In the genomic region with DNA sequence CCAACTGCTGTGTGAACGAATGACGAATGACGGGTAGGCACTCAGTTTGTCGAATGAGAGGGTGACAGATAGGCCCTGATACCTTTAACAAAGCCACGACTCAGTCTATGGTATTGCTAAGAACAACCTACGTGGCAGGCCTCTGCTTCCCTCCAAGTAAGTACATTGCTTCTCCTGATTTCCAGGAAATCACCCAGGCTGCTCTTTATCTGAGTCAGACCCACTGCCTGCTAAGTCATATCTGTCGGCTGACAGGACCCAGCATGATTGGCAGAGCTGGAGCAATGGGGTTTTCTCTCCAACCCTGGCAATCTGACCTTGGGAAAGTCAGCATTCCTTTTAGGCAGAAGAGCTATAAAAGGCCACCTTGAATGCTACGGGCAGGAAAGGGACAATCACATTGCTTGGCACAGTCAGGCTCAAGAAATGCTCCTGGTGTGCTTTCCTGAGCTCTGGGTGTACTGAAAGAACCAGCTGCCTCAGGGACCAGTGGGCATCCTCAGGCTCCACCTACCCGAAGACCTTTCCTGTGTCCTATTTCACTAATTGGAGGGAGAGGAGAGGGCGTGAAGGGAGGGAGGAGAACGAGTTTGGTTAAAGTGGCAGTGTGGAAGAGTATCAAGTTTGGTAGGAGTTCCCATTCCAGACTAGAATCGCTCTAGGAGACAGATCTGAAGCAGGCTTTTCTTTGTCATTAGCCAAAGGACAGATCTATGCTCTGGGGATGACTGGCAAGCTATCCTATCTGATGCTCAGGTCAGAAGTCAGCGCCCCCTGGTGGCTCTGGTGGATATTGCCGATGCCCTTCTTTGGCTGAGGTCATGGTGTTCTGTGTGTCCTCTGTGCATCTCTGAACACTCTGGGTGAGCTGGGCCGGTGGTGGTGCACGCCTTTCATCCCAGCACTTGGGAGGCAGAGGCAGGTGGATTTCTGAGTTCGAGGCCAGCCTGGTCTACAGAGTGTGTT, we compare ENCODE assay signal across 9 mouse cellular contexts. TPM values are rescaled to one million over a fixed set of nuclear protein-coding genes. Genes with fewer than 3 reads are reported as not detected.
A peak's percentile ranks its signal among the peaks of the same experiment; 100 is the strongest.
DNase-seq lines count a peak whose midpoint lies in the region; ATAC-seq and TF ChIP-seq lines count a peak whose summit lies in the region.
"Had no signal": no experiment of that assay in that cellular context is flagged by ENCODE, and none has a peak within 500 bp of the region (broad histone marks: within the 10 kb centered on the region; RNA-seq: fewer than 3 reads in every experiment).

No protein-coding gene starts in this region.

- peaks cover 10% of the 10 kb centered on the region; the same call in 1 of the 2 replicates for H3K4me1 ChIP-seq in E14TG2a.4 (replicated peaks; ENCODE audit: low read depth, low read length)

- H3K9me3 ChIP-seq in E14TG2a.4 (ENCODE audit: low read length) = no peaks in the 10 kb centered on the region

- H3K36me3 ChIP-seq in E14TG2a.4 (ENCODE audit: insufficient read depth, low read length) = no peaks in the 10 kb centered on the region
- no peaks in the 10 kb centered on the region for H3K36me3 ChIP-seq in splenic B cell, adult 2 months (ENCODE audit: control insufficient read depth, insufficient read depth, low read length, poor library complexity, severe bottlenecking)

- H3K27me3 ChIP-seq in E14TG2a.4 (ENCODE audit: insufficient read depth, low read length) = no peaks in the 10 kb centered on the region
- H3K27me3 ChIP-seq in splenic B cell, adult 2 months (ENCODE audit: control insufficient read depth, insufficient read depth, low read length, poor library complexity, severe bottlenecking) = no peaks in the 10 kb centered on the region

- no peak overlapping the region for H3K4me3 ChIP-seq in E14TG2a.4 (replicated peaks; ENCODE audit: low read length)

- ATAC-seq in CD4-positive, CD25-positive, alpha-beta regulatory T cell, adult 4 months = no peak
- peak; percentile 36; the same call in 1 of the 2 replicates for ATAC-seq in cerebellum, adult (ENCODE audit: insufficient number of reproducible peaks, low FRiP score, low TSS enrichment)
- peak; percentile 54; the same call in 1 of the 2 replicates for ATAC-seq in megakaryocyte, adult 5-6 weeks (ENCODE audit: poor library complexity, severe bottlenecking)

- peak; percentile 64 for DNase-seq in CD4-positive, CD25-positive, alpha-beta regulatory T cell, adult 2 months (ENCODE audit: low read depth, low spot score)
- DNase-seq in gastrocnemius, adult 8-10 months (ENCODE audit: low spot score in 2 of 2) = peak; percentile 20 to 27
- DNase-seq in kidney, postnatal 14 days = peak; percentile 49
- DNase-seq in splenic B cell, adult 2 months (ENCODE audit: low read depth, low spot score) = peak; percentile 65

- TF ChIP-seq CTCF in E14TG2a.4 (conservative IDR thresholded peaks at IDR 0.05; ENCODE audit: low read length) = peak; percentile 91

RNA-seq across cellular contexts. Expression of gene Spaca3, which starts 14.6 kb away (rescaled TPM):
- not detected for polyA plus RNA-seq in CD4-positive, CD25-positive, alpha-beta regulatory T cell, adult 4 months (2017; shearing (Covaris generic))
- total RNA-seq in gastrocnemius, adult 8-10 months (2022) = not detected
- total RNA-seq in megakaryocyte, adult 5-6 weeks (2015) = not detected in 2 replicates
- not detected in 2 replicates for total RNA-seq in megakaryocyte, adult 5-6 weeks (2017)
- total RNA-seq: left cerebral cortex, postnatal 14 days had no signal
